Mouse (Mus musculus): ENCODE data around the gene Pld4.

- TF ChIP-seq CTCF (IDR thresholded peaks at IDR 0.05; ENCODE audit: insufficient read depth, low read depth, low read length) = no peak
- TF ChIP-seq POLR2A (IDR thresholded peaks at IDR 0.05; ENCODE audit: insufficient read depth, low read depth, low read length) = no peak
Observed at GRCm38 (mm10) chr12:112723445-112723844, 37.0 kb upstream of the Pld4 start.

Measured in olfactory bulb, adult 2 months (tissue).